Mouse (Mus musculus): ENCODE results near the gene Papss2.

- TF ChIP-seq CTCF (conservative IDR thresholded peaks at IDR 0.05; ENCODE audit: low read length): no peak
- no peak for TF ChIP-seq POU5F1 (IDR thresholded peaks at IDR 0.05; ENCODE audit: borderline replicate concordance, low read length)
- TF ChIP-seq NANOG (IDR thresholded peaks at IDR 0.05; ENCODE audit: borderline replicate concordance, low read length): no peak
Observed at GRCm38 (mm10) chr19:32567447-32567846, 28.1 kb upstream of the Papss2 start.

All from E14TG2a.4 (cell line).